Mouse (Mus musculus) bone marrow, adult 2 months (tissue): ENCODE results near the gene Slc9b2.

ENCODE experiments used
- CTCF ChIP-seq: fragments of 200-500 bp; IDR thresholded peaks from 2 replicates; pipeline ENCODE4 v1.5.1; 2011; ENCODE audit warnings: low read length, control low read depth; ENCODE audit not compliant: control insufficient read depth, insufficient read depth
- POLR2A ChIP-seq: fragments of 200-500 bp; IDR thresholded peaks from 2 replicates; pipeline ENCODE4 v1.6.1; 2011; ENCODE audit warnings: low read depth, mild to moderate bottlenecking, control low read depth, low read length, borderline replicate concordance; ENCODE audit not compliant: control insufficient read depth

- TF ChIP-seq POLR2A: no peak
- TF ChIP-seq CTCF: no peak
These were observed 34.5 kb upstream of the Slc9b2 start for GRCm38 (mm10) chr3:135273047-135273446.
